Mouse (Mus musculus) midbrain, postnatal 0 days (tissue): ENCODE results near the gene Epsti1. TPM values are rescaled to one million over a fixed set of nuclear protein-coding genes. Genes with fewer than 3 reads are reported as not detected.

Experiments
- ATAC-seq: fragments of 200-750 bp; cut with Nextera tagmentation; 2 replicates; pipeline ENCODE4 v1.8.0; 2017; ENCODE audit warnings: moderate number of reproducible peaks, mild to moderate bottlenecking, moderate TSS enrichment, moderate library complexity; ENCODE audit not compliant: low FRiP score
- DNase-seq: peaks from one replicate; pipeline ENCODE4 v3.0.0-alpha.2; 2015; ENCODE audit warnings: low spot score
- H3K27ac ChIP-seq: fragments of 300-500 bp; sonication (generic); 2 replicates; pipeline ENCODE4 v1.5.1; 2014; ENCODE audit warnings: low read depth, mild to moderate bottlenecking, low read length, mixed read lengths
- H3K27me3 ChIP-seq: fragments of 300-500 bp; sonication (generic); 2 replicates; pipeline ENCODE4 v1.6.1; 2014; ENCODE audit warnings: low read length, control low read depth, mixed read lengths; ENCODE audit not compliant: insufficient read depth
- H3K36me3 ChIP-seq: fragments of 300-500 bp; sonication (generic); 2 replicates; pipeline ENCODE4 v1.6.1; 2014; ENCODE audit warnings: low read length, control low read depth, mixed read lengths; ENCODE audit not compliant: insufficient read depth
- H3K4me1 ChIP-seq: fragments of 300-500 bp; sonication (generic); 2 replicates; pipeline ENCODE4 v1.6.1; 2014; ENCODE audit warnings: mild to moderate bottlenecking, control low read depth, antibody characterized with exemption, low read length, mixed read lengths; ENCODE audit not compliant: insufficient read depth
- H3K4me2 ChIP-seq: fragments of 300-500 bp; sonication (generic); 2 replicates; pipeline ENCODE4 v1.6.1; 2014; ENCODE audit warnings: low read depth, mild to moderate bottlenecking, low read length, mixed read lengths; ENCODE audit not compliant: poor library complexity, severe bottlenecking
- H3K4me3 ChIP-seq: fragments of 300-500 bp; sonication (generic); 2 replicates; pipeline ENCODE4 v1.5.1; 2014; ENCODE audit warnings: low read depth, mild to moderate bottlenecking, low read length, moderate library complexity
- H3K9ac ChIP-seq: fragments of 300-500 bp; sonication (generic); replicated peaks from 2 replicates; pipeline ENCODE4 v1.6.1; 2014; ENCODE audit warnings: mild to moderate bottlenecking, low read length, moderate library complexity, mixed read lengths; ENCODE audit not compliant: poor library complexity, severe bottlenecking
- H3K9me3 ChIP-seq: fragments of 300-500 bp; sonication (generic); 2 replicates; pipeline ENCODE4 v1.6.1; 2016; ENCODE audit warnings: low read length, control low read depth
- CTCF ChIP-seq: IDR thresholded peaks from 2 replicates; pipeline ENCODE4 v1.5.1; 2016; ENCODE audit warnings: antibody characterized with exemption, mild to moderate bottlenecking
- WGBS: fragments of 180-500 bp; shearing (Covaris S2); extraction: QIAGEN DNeasy Blood & Tissue Kit; methylation state at CpG from one replicate; pipeline ENCODE4 v1.1.7; 2014; 5-methylcytosine and 5-hydroxymethylcytosine counted together
- polyA plus RNA-seq: library from polyadenylated mRNA; unstranded; fragments of >200 nt; fragmentation: Nextera tagmentation; extraction: Ambion mirVana; gene quantifications from 2 replicates; pipeline ENCODE4 v1.2.1, GENCODE M21; 2015
- total RNA-seq: library from RNA; depleted of rRNA; stranded (reverse); fragments of >200 nt; gene quantifications from 2 replicates; pipeline ENCODE4 v1.2.3, GENCODE M21; 2014

The Epsti1 gene
- total and polyA plus RNA-seq, 2 experiments from 2014 or later: 0.68 to 1.0 TPM

GRCm38 (mm10) chr14:77971355-77971754, 67.3 kb downstream of the Epsti1 start:
- no peak for ATAC-seq

GRCm38 (mm10) chr14:77974221-77974620, 70.2 kb downstream of the Epsti1 start:
- H3K4me1 ChIP-seq: no peaks in the 10 kb centered on the region
- no peaks in the 10 kb centered on the region for H3K27me3 ChIP-seq
- ATAC-seq (no peak), DNase-seq (no peak)
- no peak overlapping the region for H3K27ac ChIP-seq
- no peak overlapping the region for H3K9ac ChIP-seq
- H3K9me3 ChIP-seq: no peaks in the 10 kb centered on the region
- no peak overlapping the region for H3K4me3 ChIP-seq
- no peak overlapping the region for H3K4me2 ChIP-seq
- TF ChIP-seq CTCF: no peak
- WGBS: 62% methylated on average over 6 of the region's 6 CpGs
- no peaks in the 10 kb centered on the region for H3K36me3 ChIP-seq

More at GRCm38 (mm10) chr14:77971355-77971754, 67.3 kb downstream of the Epsti1 start:
- Histone ChIP-seq H3K4me2 (no peak overlapping the region), H3K4me3 (no peak overlapping the region), H3K36me3 (no peaks in the 10 kb centered on the region), H3K9ac (no peak overlapping the region), H3K27ac (no peak overlapping the region), H3K9me3 (no peaks in the 10 kb centered on the region), H3K4me1 (no peaks in the 10 kb centered on the region), H3K27me3 (no peaks in the 10 kb centered on the region)
- no peak for DNase-seq
- no peak for TF ChIP-seq CTCF
- 85% methylated on average over 4 of the region's 4 CpGs for WGBS

- no peak overlapping the region for H3K4me3 ChIP-seq
- WGBS: 80% methylated on average over 8 of the region's 8 CpGs
- H3K27me3 ChIP-seq: no peaks in the 10 kb centered on the region
- no peak for TF ChIP-seq CTCF
- no peak overlapping the region for H3K9ac ChIP-seq
- H3K36me3 ChIP-seq: no peaks in the 10 kb centered on the region
- ATAC-seq: no peak
- no peak for DNase-seq
- no peak overlapping the region for H3K27ac ChIP-seq
- H3K9me3 ChIP-seq: no peaks in the 10 kb centered on the region
- H3K4me1 ChIP-seq: no peaks in the 10 kb centered on the region
- no peak overlapping the region for H3K4me2 ChIP-seq
These were observed 71.7 kb downstream of the Epsti1 start for GRCm38 (mm10) chr14:77975702-77976101.

- Histone ChIP-seq H3K9me3 (no peaks in the 10 kb centered on the region), H3K36me3 (no peaks in the 10 kb centered on the region), H3K4me1 (no peaks in the 10 kb centered on the region), H3K4me2 (no peak overlapping the region), H3K27me3 (no peaks in the 10 kb centered on the region), H3K4me3 (no peak overlapping the region), H3K27ac (no peak overlapping the region), H3K9ac (no peak overlapping the region)
- TF ChIP-seq CTCF: no peak
- 67% methylated on average over 5 of the region's 5 CpGs for WGBS
- ATAC-seq: no peak
- DNase-seq: peak; percentile 57
These were observed 77.5 kb downstream of the Epsti1 start for GRCm38 (mm10) chr14:77981516-77981915.

GRCm38 (mm10) chr14:77997731-77998130, 93.7 kb downstream of the Epsti1 start:
- ATAC-seq (no peak), DNase-seq (no peak)
- no peaks in the 10 kb centered on the region for H3K9me3 ChIP-seq
- no peaks in the 10 kb centered on the region for H3K27me3 ChIP-seq
- H3K36me3 ChIP-seq: no peaks in the 10 kb centered on the region
- TF ChIP-seq CTCF: no peak
- H3K9ac ChIP-seq: no peak overlapping the region
- H3K4me3 ChIP-seq: no peak overlapping the region
- no peak overlapping the region for H3K4me2 ChIP-seq
- H3K4me1 ChIP-seq: no peaks in the 10 kb centered on the region
- H3K27ac ChIP-seq: no peak overlapping the region

- 86% methylated on average over 4 of the region's 4 CpGs for WGBS
- no peak for TF ChIP-seq CTCF
- no peak overlapping the region for H3K4me3 ChIP-seq
- H3K9me3 ChIP-seq: no peaks in the 10 kb centered on the region
- H3K9ac ChIP-seq: no peak overlapping the region
- no peak for ATAC-seq
- no peaks in the 10 kb centered on the region for H3K36me3 ChIP-seq
- H3K27me3 ChIP-seq: no peaks in the 10 kb centered on the region
- H3K4me1 ChIP-seq: no peaks in the 10 kb centered on the region
- DNase-seq: no peak
- H3K27ac ChIP-seq: no peak overlapping the region
- no peak overlapping the region for H3K4me2 ChIP-seq
These were observed 100.4 kb downstream of the Epsti1 start for GRCm38 (mm10) chr14:78004486-78004885.
